10 mouse cellular contexts compared by ENCODE assay signal in genomic region chr19:31426142-31426541, GRCm38 (mm10).
A peak's percentile ranks its signal among the peaks of the same experiment; 100 is the strongest.
DNase-seq lines count a peak whose midpoint lies in the region; ATAC-seq and TF ChIP-seq lines count a peak whose summit lies in the region.
"Had no signal": no experiment of that assay in that cellular context is flagged by ENCODE, and none has a peak within 500 bp of the region (broad histone marks: within the 10 kb centered on the region; RNA-seq: fewer than 3 reads in every experiment).

No protein-coding gene starts in this region.

- H3K9ac ChIP-seq in ES-Bruce4 (ENCODE audit: low read depth, poor library complexity, severe bottlenecking), result no peak overlapping the region
- H3K9ac ChIP-seq in stomach, postnatal 0 days (ENCODE audit: low read length), result no peak overlapping the region
- H3K9ac ChIP-seq: limb, embryonic 15.5 days had no signal

- no peak for DNase-seq in left cerebral cortex, adult 2 months (ENCODE audit: extremely low spot score in 1 of 2, low spot score in 2 of 2)
- DNase-seq in left cerebral cortex, adult 8-10 months (ENCODE audit: low spot score in 2 of 2), result no peak
- DNase-seq in ZHBTc4 (ENCODE audit: low read depth, low spot score), result peak; percentile 68
- no peak for DNase-seq in stomach, postnatal 0 days (ENCODE audit: low spot score)
- DNase-seq in urinary bladder, postnatal 10 days (ENCODE audit: low spot score), result no peak
- DNase-seq: cerebellum, adult 11-12 months; kidney, postnatal 4 days had no signal

- no peak for TF ChIP-seq EP300 in ES-Bruce4 (IDR thresholded peaks at IDR 0.05; ENCODE audit: insufficient read depth, low read depth, low read length)
- no peak for TF ChIP-seq EP300 in stomach, postnatal 0 days (optimal IDR thresholded peaks at IDR 0.05)

- no peaks in the 10 kb centered on the region for H3K27me3 ChIP-seq in ES-Bruce4 (ENCODE audit: control insufficient read depth, insufficient read depth, low read length, poor library complexity, severe bottlenecking)
- H3K27me3 ChIP-seq in stomach, postnatal 0 days (ENCODE audit: control insufficient read depth, insufficient read depth, low read length), result no peaks in the 10 kb centered on the region
- H3K27me3 ChIP-seq: limb, embryonic 15.5 days had no signal

- H3K27ac ChIP-seq in left cerebral cortex, adult 2 months, result no peak overlapping the region
- H3K27ac ChIP-seq in ES-Bruce4 (ENCODE audit: insufficient read depth, low read length), result no peak overlapping the region
- no peak overlapping the region for H3K27ac ChIP-seq in stomach, postnatal 0 days (replicated peaks)
- H3K27ac ChIP-seq: limb, embryonic 15.5 days had no signal

- intact Hi-C loops in left cerebral cortex, adult 2 months (cut with DNase I), result no loop called here

- H3K4me2 ChIP-seq in stomach, postnatal 0 days (replicated peaks; ENCODE audit: low read depth), result no peak overlapping the region
- H3K4me2 ChIP-seq: limb, embryonic 15.5 days had no signal

- peak; percentile 41 for TF ChIP-seq CTCF in left cerebral cortex, adult 2 months (IDR thresholded peaks at IDR 0.05)
- peak; percentile 66 for TF ChIP-seq CTCF in ES-Bruce4 (IDR thresholded peaks at IDR 0.05; ENCODE audit: low read depth, low read length)
- TF ChIP-seq CTCF in stomach, postnatal 0 days (IDR thresholded peaks at IDR 0.05; ENCODE audit: low read depth), result peak; percentile 56

- no peak overlapping the region for H3K4me3 ChIP-seq in left cerebral cortex, adult 2 months
- H3K4me3 ChIP-seq in ES-Bruce4 (ENCODE audit: low read depth, low read length), result no peak overlapping the region
- no peak overlapping the region for H3K4me3 ChIP-seq in stomach, postnatal 0 days (ENCODE audit: low read depth, low read length)
- H3K4me3 ChIP-seq: limb, embryonic 15.5 days had no signal

- H3K9me3 ChIP-seq in ES-Bruce4 (replicated peaks; ENCODE audit: control insufficient read depth, insufficient read depth, low read length, poor library complexity, severe bottlenecking), result no peaks in the 10 kb centered on the region
- no peaks in the 10 kb centered on the region for H3K9me3 ChIP-seq in stomach, postnatal 0 days (ENCODE audit: control insufficient read depth, low read length)
- H3K9me3 ChIP-seq: limb, embryonic 15.5 days had no signal

- 69% methylated on average over 5 of the region's 5 CpGs for WGBS in stomach, postnatal 0 days

- ATAC-seq in stomach, postnatal 0 days (ENCODE audit: low FRiP score, low TSS enrichment), result no peak
- ATAC-seq in inflammation-experienced regulatory T-cells, adult 6 months, result no peak

- no peaks in the 10 kb centered on the region for H3K4me1 ChIP-seq in ES-Bruce4 (ENCODE audit: control insufficient read depth, insufficient read depth, low read length)
- H3K4me1 ChIP-seq in stomach, postnatal 0 days (replicated peaks; ENCODE audit: control insufficient read depth, insufficient read depth), result no peaks in the 10 kb centered on the region
- H3K4me1 ChIP-seq: limb, embryonic 15.5 days had no signal

- no peak for TF ChIP-seq POLR2A in ES-Bruce4 (IDR thresholded peaks at IDR 0.05; ENCODE audit: insufficient read depth, low read length)

- no peaks in the 10 kb centered on the region for H3K36me3 ChIP-seq in ES-Bruce4 (ENCODE audit: control insufficient read depth, insufficient read depth, low read length, poor library complexity, severe bottlenecking)
- H3K36me3 ChIP-seq in stomach, postnatal 0 days (ENCODE audit: control insufficient read depth, insufficient read depth, low read length), result no peaks in the 10 kb centered on the region
- H3K36me3 ChIP-seq: limb, embryonic 15.5 days had no signal
